Mouse (Mus musculus): ENCODE measurements around the gene Klk13.

- TF ChIP-seq CTCF (IDR thresholded peaks at IDR 0.05; ENCODE audit: low read depth, low read length) (no peak), POLR2AphosphoS5 (IDR thresholded peaks at IDR 0.05; ENCODE audit: insufficient replicate concordance, low read depth, low read length) (no peak), TAL1 (conservative IDR thresholded peaks at IDR 0.05; ENCODE audit: low read depth, low read length) (no peak)
Measured at GRCm38 (mm10) chr7:43690118-43690517, 22.2 kb upstream of the Klk13 start, which contains the start of gene Klk14.

All from G1E (cell line).